Mouse (Mus musculus): ENCODE measurements around the gene Slc6a21. TPM values are rescaled to one million over a fixed set of nuclear protein-coding genes. Genes with fewer than 3 reads are reported as not detected.

The Slc6a21 gene
- polyA plus RNA-seq, 1 experiment from 2014 or later = not detected

GRCm38 (mm10) chr7:45337469-45337868 lies 60.2 kb downstream of the Slc6a21 start:
- Histone ChIP-seq H3K36me3 (ENCODE audit: control insufficient read depth, insufficient read depth, low read length) (no peaks in the 10 kb centered on the region), H3K4me2 (ENCODE audit: low read depth, low read length) (peak overlapping the region; percentile 95; the same call in 1 of the 2 replicates), H3K4me1 (replicated peaks; ENCODE audit: control insufficient read depth, insufficient read depth, low read length) (peaks cover 51% of the 10 kb centered on the region), H3K9ac (ENCODE audit: low read length) (no peak overlapping the region), H3K9me3 (ENCODE audit: control insufficient read depth, low read length) (no peaks in the 10 kb centered on the region), H3K4me3 (ENCODE audit: low read length) (no peak overlapping the region), H3K27ac (ENCODE audit: low read length) (0 out of 2 replicates have a peak overlapping the region, but pooled peaks have one; percentile 6), H3K27me3 (ENCODE audit: control insufficient read depth, insufficient read depth, low read depth, low read length) (peaks cover 2% of the 10 kb centered on the region; the same call in 1 of the 2 replicates)
- no peak for ATAC-seq (ENCODE audit: low read depth)
- WGBS = 16% methylated on average over 4 of the region's 4 CpGs

- Histone ChIP-seq H3K27me3 (ENCODE audit: control insufficient read depth, insufficient read depth, low read depth, low read length) (peaks cover 2% of the 10 kb centered on the region; the same call in 1 of the 2 replicates), H3K4me2 (ENCODE audit: low read depth, low read length) (peak overlapping the region; percentile 95), H3K9ac (ENCODE audit: low read length) (peak overlapping the region; percentile 86), H3K36me3 (ENCODE audit: control insufficient read depth, insufficient read depth, low read length) (no peaks in the 10 kb centered on the region), H3K4me3 (ENCODE audit: low read length) (peak overlapping the region; percentile 65), H3K4me1 (replicated peaks; ENCODE audit: control insufficient read depth, insufficient read depth, low read length) (peaks cover 46% of the 10 kb centered on the region), H3K9me3 (ENCODE audit: control insufficient read depth, low read length) (no peaks in the 10 kb centered on the region), H3K27ac (ENCODE audit: low read length) (peak overlapping the region; percentile 82; the same call in 1 of the 2 replicates)
- peak; percentile 6; the same call in 1 of the 2 replicates for ATAC-seq (ENCODE audit: low read depth)
- 6% methylated on average over 14 of the region's 14 CpGs for WGBS
These were observed 61.0 kb downstream of the Slc6a21 start for GRCm38 (mm10) chr7:45338161-45338911.

Other genes starting within 250 kb of the Slc6a21 start
- gene Prr12, start 224.6 kb upstream of the Slc6a21 start, polyA plus RNA-seq (2015; fragmentation: Nextera tagmentation; extraction: Ambion mirVana) = 9.2 TPM in 2 replicates
- gene Nosip, start 215.1 kb upstream of the Slc6a21 start, polyA plus RNA-seq (2015; fragmentation: Nextera tagmentation; extraction: Ambion mirVana) = 72.5 and 77.8 TPM in 2 replicates
- 28.7 and 31.9 TPM in 2 replicates for gene Prrg2, start 214.8 kb upstream of the Slc6a21 start, polyA plus RNA-seq (2015; fragmentation: Nextera tagmentation; extraction: Ambion mirVana)
- gene Rcn3, start 185.3 kb upstream of the Slc6a21 start, polyA plus RNA-seq (2015; fragmentation: Nextera tagmentation; extraction: Ambion mirVana) = 308 and 326 TPM in 2 replicates
- gene Fcgrt, start 173.7 kb upstream of the Slc6a21 start, polyA plus RNA-seq (2015; fragmentation: Nextera tagmentation; extraction: Ambion mirVana) = 93.7 and 97.1 TPM in 2 replicates
- 1,430 and 1,443 TPM in 2 replicates for gene Rps11, start 153.1 kb upstream of the Slc6a21 start, polyA plus RNA-seq (2015; fragmentation: Nextera tagmentation; extraction: Ambion mirVana)
- gene Rpl13a, start 148.8 kb upstream of the Slc6a21 start, polyA plus RNA-seq (2015; fragmentation: Nextera tagmentation; extraction: Ambion mirVana) = 1,289 and 1,305 TPM in 2 replicates
- 0.31 and 0.60 TPM in 2 replicates for gene Gm45713, start 141.3 kb upstream of the Slc6a21 start, polyA plus RNA-seq (2015; fragmentation: Nextera tagmentation; extraction: Ambion mirVana)
- gene Flt3l, start 141.1 kb upstream of the Slc6a21 start, polyA plus RNA-seq (2015; fragmentation: Nextera tagmentation; extraction: Ambion mirVana) = 2.4 and 3.0 TPM in 2 replicates
- gene Pih1d1, start 123.2 kb upstream of the Slc6a21 start, polyA plus RNA-seq (2015; fragmentation: Nextera tagmentation; extraction: Ambion mirVana) = 99.2 and 100 TPM in 2 replicates
- 55.4 and 57.4 TPM in 2 replicates for gene Aldh16a1, start 122.9 kb upstream of the Slc6a21 start, polyA plus RNA-seq (2015; fragmentation: Nextera tagmentation; extraction: Ambion mirVana)
- 0.34 and 0.99 TPM in 2 replicates for gene Slc17a7, start 113.6 kb upstream of the Slc6a21 start, polyA plus RNA-seq (2015; fragmentation: Nextera tagmentation; extraction: Ambion mirVana)
- not detected in 2 replicates for gene Gfy, start 97.9 kb upstream of the Slc6a21 start, polyA plus RNA-seq (2015; fragmentation: Nextera tagmentation; extraction: Ambion mirVana)
- not detected in 2 replicates for gene Pth2, start 96.5 kb upstream of the Slc6a21 start, polyA plus RNA-seq (2015; fragmentation: Nextera tagmentation; extraction: Ambion mirVana)
- gene Ccdc155, start 72.6 kb upstream of the Slc6a21 start, polyA plus RNA-seq (2015; fragmentation: Nextera tagmentation; extraction: Ambion mirVana) = 1.3 TPM in 2 replicates
- 0.84 and 1.6 TPM in 2 replicates for gene Dkkl1, start 65.4 kb upstream of the Slc6a21 start, polyA plus RNA-seq (2015; fragmentation: Nextera tagmentation; extraction: Ambion mirVana)
- 134 and 148 TPM in 2 replicates for gene Tead2, start 61.8 kb upstream of the Slc6a21 start, polyA plus RNA-seq (2015; fragmentation: Nextera tagmentation; extraction: Ambion mirVana)
- gene Cd37, start 38.4 kb upstream of the Slc6a21 start, polyA plus RNA-seq (2015; fragmentation: Nextera tagmentation; extraction: Ambion mirVana) = 3.0 and 4.6 TPM in 2 replicates
- 0.23 TPM in 1 of 2 replicates, not detected in the other for gene Slc6a16, start 36.4 kb upstream of the Slc6a21 start, polyA plus RNA-seq (2015; fragmentation: Nextera tagmentation; extraction: Ambion mirVana)
- gene Trpm4, start 56.3 kb downstream of the Slc6a21 start, polyA plus RNA-seq (2015; fragmentation: Nextera tagmentation; extraction: Ambion mirVana) = 19.6 and 25.0 TPM in 2 replicates
- 1.8 and 2.0 TPM in 2 replicates for gene Hrc, start 57.8 kb downstream of the Slc6a21 start, polyA plus RNA-seq (2015; fragmentation: Nextera tagmentation; extraction: Ambion mirVana)
- gene Ppfia3, start 89.5 kb downstream of the Slc6a21 start, polyA plus RNA-seq (2015; fragmentation: Nextera tagmentation; extraction: Ambion mirVana) = 2.2 and 2.5 TPM in 2 replicates
- 0.53 TPM in 2 replicates for gene Lin7b, start 93.1 kb downstream of the Slc6a21 start, polyA plus RNA-seq (2015; fragmentation: Nextera tagmentation; extraction: Ambion mirVana)
- 181 and 191 TPM in 2 replicates for gene Snrnp70, start 118.2 kb downstream of the Slc6a21 start, polyA plus RNA-seq (2015; fragmentation: Nextera tagmentation; extraction: Ambion mirVana)
- not detected in 2 replicates for gene Kcna7, start 128.1 kb downstream of the Slc6a21 start, polyA plus RNA-seq (2015; fragmentation: Nextera tagmentation; extraction: Ambion mirVana)
- gene Ntf5, start 136.2 kb downstream of the Slc6a21 start, polyA plus RNA-seq (2015; fragmentation: Nextera tagmentation; extraction: Ambion mirVana) = 3.2 and 3.5 TPM in 2 replicates
- 2.3 and 3.3 TPM in 2 replicates for gene Lhb, start 143.3 kb downstream of the Slc6a21 start, polyA plus RNA-seq (2015; fragmentation: Nextera tagmentation; extraction: Ambion mirVana)
- gene Gys1, start 157.3 kb downstream of the Slc6a21 start, polyA plus RNA-seq (2015; fragmentation: Nextera tagmentation; extraction: Ambion mirVana) = 53.8 and 54.1 TPM in 2 replicates
- 159 and 160 TPM in 2 replicates for gene Ruvbl2, start 160.6 kb downstream of the Slc6a21 start, polyA plus RNA-seq (2015; fragmentation: Nextera tagmentation; extraction: Ambion mirVana)
- 4,912 and 5,024 TPM in 2 replicates for gene Ftl1, start 182.4 kb downstream of the Slc6a21 start, polyA plus RNA-seq (2015; fragmentation: Nextera tagmentation; extraction: Ambion mirVana)
- 135 and 136 TPM in 2 replicates for gene Bax, start 189.4 kb downstream of the Slc6a21 start, polyA plus RNA-seq (2015; fragmentation: Nextera tagmentation; extraction: Ambion mirVana)
- 0.39 and 0.57 TPM in 2 replicates for gene Tulp2, start 204.4 kb downstream of the Slc6a21 start, polyA plus RNA-seq (2015; fragmentation: Nextera tagmentation; extraction: Ambion mirVana)
- not detected in 2 replicates for gene Gm45808, start 209.3 kb downstream of the Slc6a21 start, polyA plus RNA-seq (2015; fragmentation: Nextera tagmentation; extraction: Ambion mirVana)
- 3.6 and 3.7 TPM in 2 replicates for gene Dhdh, start 211.3 kb downstream of the Slc6a21 start, polyA plus RNA-seq (2015; fragmentation: Nextera tagmentation; extraction: Ambion mirVana)
- gene Nucb1, start 232.9 kb downstream of the Slc6a21 start, polyA plus RNA-seq (2015; fragmentation: Nextera tagmentation; extraction: Ambion mirVana) = 254 and 266 TPM in 2 replicates
- gene Ppp1r15a, start 248.8 kb downstream of the Slc6a21 start, polyA plus RNA-seq (2015; fragmentation: Nextera tagmentation; extraction: Ambion mirVana) = 22.4 and 29.0 TPM in 2 replicates
- gene Plekha4, start 248.8 kb downstream of the Slc6a21 start, polyA plus RNA-seq (2015; fragmentation: Nextera tagmentation; extraction: Ambion mirVana) = 2.3 and 3.4 TPM in 2 replicates